Mouse (Mus musculus) gastrocnemius, postnatal 36 days (tissue): ENCODE data around the gene Kif6. TPM values are rescaled to one million over a fixed set of nuclear protein-coding genes. Genes with fewer than 3 reads are reported as not detected.

Source experiments
- DNase-seq, 2 experiments: peaks; one replicate each; pipeline ENCODE4 v3.0.0; 2022
- intact Hi-C: fragments of 180-260 bp; cut with DNase I; formaldehyde crosslinking; loops from one replicate; pipeline ENCODE4 v1.15.1; 2025
- total RNA-seq, 2 experiments: library from RNA; stranded (reverse); gene quantifications; 2 replicates each; pipeline ENCODE4 v1.2.3; 2021

The Kif6 gene
- total RNA-seq, 2 experiments from 2014 or later, result not detected

DNA sequence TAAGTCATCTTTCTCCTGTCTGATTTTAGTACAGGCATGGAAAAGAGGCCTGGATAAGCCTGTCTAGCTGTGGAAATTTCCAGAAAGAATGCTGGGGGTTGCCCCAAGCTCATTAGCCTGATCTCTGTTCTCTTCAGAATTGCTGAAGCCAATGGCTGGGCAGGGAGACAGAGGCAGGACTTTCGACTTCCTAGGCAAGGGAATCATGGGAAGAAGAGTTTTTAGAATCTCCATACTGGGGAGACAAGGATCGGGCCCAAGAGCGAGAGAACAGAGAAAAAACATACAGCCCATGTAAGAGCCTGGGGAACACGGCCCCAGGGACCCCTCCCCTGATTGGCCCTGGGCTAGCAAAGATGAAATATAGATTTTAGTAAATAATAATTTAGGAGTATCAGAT, 164.1 kb downstream of the Kif6 start:
- intact Hi-C loops, result no loop called here
- DNase-seq, result no peak

DNA sequence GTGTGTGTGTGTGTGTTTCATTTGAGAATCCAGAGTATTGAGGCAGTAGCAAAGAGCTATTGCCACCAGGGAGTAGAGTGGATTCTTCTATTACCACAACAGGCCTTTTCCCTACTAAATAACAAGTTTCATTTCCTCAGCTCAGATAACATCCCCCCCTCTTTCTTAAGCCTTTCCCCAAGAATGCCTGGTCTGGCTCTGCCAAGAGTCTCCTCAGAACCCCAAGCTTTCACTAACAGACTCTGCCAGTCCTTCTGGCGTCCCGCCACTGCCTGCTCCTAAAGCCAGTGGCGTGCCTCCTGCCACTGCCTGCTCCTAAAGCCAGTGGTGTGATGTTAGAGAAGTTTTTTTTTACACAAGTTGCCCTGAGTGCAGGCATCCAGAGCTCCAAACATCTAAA, 164.6 kb downstream of the Kif6 start:
- intact Hi-C loops, result no loop called here
- DNase-seq, result peak in 1 of 2 experiments; percentile 23

DNA sequence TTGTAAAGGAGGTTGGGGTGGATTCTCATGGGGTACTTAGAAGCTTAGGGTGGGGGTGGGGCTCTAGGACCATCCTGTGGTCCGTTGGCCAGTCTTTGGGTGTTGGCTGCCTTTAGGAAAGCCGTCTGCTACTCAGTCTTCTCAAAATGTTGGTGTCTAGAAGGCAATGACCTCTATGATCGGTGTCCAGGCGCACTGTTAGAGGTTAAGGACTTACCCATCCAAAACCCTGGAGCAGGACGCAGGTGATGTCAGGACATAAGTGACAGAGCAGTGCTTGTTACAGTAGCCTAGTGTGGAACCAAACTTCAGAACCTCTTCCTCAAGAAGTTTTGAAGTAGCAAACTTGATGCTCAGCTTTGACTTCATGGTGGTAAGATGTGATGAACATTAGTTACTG, 170.9 kb downstream of the Kif6 start:
- DNase-seq, result no peak
- intact Hi-C loops, result no loop called here

DNA sequence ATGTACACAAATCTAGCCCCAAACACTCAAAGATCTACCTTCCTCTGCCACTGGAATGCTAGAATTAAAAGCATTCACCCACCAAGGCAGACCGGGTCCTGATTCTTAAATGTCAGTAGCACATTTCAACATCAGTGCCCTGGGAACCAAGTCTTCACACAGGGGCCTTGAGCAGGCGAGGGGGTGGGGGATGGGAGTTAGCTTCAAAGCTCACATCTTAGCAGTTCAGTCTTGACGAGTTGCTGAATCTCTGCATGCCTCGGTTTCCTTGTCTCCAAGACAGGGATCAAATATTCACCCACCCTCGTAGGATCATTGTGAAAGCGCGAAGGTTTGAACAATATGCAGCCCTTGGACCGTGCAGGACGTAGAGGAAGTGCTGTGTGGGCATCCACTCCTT, 172.4 kb downstream of the Kif6 start:
- DNase-seq, result no peak
- intact Hi-C loops, result no loop called here

DNA sequence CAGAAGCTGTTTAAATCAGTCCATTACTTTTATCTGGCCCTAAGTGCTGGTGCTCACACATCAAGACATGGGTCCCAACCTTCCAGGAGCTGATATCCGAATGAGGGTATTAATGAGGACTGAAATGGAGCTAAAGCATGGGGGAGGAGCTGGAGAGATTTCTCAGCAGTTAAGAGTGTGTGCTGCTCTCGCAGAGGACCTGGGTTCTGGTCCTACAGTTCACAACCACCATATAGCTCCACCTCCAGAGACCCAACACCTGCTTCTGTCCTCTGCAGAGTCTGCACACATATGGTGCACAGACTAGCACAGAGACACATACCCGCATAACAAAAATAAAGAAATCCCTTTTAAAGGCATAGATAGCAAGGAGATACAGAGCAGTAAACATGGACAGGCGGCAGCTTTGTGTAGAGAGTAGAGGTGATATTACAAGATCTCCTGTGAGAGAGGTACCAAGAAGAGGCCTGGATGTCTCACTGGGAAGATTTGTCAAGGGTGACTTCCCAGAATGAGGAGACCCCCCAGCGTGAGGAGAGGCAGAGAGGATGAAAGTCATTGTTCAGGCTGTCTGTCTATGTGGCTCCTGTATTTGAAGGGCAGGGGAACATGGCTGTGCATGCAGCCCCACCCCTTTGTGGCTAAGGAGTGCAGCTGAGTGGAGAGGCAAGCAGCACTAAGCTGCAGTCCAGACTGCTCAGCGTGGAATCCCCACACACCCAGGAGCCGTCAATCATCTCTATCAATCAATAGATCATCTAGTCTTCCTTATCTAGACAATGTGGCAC, 173.4 kb downstream of the Kif6 start:
- DNase-seq, result no peak
- intact Hi-C loops, result no loop called here

DNA sequence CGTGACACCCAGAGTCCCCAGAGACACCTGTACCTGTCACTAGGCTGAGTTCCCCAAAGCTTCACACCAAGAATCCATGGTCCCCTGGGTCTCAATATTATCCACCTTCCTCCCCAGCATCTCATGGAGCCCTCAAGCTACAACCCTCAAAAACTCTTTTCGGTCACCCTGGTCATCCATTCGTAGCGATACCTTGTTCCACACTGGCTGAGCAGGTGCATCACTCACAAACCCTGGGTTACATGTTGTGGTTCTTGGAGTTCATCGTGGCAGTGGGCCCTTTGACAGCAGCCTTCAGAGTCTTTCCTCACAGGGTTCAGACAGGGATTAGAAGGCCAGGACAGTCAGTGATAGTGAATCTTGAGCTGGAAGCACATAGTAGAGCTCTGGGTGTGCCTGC, 176.6 kb downstream of the Kif6 start:
- no peak for DNase-seq
- intact Hi-C loops, result no loop called here

DNA sequence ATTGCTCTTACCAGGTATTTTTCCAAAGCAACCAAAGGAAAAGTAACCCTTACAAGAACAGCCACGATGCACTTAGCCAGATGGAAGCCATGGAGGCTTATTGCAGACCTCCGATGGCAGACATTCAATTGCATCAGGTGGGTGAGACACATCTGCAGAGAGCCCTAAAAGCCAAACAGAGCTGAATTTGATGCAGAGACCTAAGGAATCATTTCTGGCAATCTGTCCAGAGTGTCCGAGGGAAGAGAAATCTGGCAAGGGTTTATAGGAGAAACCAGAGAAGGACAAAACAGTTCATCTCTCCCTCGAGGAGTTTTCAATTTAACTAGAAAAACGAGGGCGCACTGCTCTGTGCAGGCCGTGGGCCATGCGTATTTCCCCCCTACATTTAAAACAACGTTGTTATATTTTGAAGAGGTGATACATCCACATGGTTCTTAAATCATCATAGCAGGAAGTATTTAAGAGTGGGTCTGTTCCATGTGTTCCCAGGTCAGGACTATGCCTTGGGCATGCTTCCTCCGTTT, 177.3 kb downstream of the Kif6 start:
- DNase-seq, result no peak
- intact Hi-C loops, result no loop called here

DNA sequence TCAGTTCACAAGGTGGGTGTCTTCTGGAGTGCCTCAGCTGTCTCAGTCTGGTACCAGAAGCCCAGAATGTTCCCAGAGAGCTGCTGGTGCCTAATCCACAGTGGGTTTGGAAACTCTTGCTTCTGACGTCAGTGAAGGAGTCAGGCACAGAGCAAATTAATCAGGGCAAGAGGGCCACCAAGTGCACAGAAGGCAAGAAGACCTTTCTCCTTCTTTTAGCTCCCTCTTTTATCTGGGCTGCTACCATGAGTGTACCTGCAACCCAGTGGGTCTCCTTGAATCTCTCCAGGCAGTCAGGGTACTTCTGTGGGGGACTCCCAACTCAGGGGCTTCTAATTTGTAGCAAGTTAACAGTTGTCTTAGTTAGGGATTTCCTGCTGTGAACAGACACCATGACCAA, 178.0 kb downstream of the Kif6 start:
- intact Hi-C loops, result no loop called here
- no peak for DNase-seq

DNA sequence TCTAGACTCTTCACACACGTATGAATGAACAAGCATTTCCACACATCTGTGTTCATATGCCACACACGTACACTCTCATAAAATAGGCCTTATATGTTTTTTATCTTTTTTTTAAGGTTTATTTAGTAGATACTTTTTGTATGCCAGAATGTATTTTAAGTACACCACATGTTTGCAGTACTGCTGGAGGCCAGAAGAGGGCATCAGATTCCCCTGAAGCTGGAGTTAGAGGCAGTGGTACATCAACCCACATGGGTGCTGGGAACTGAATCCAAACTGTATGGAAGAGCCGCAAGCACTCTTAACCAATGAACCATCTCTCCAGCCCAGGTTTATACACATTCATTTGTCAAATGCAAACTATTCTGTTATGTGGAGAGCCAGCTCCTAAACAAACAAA, 179.0 kb downstream of the Kif6 start:
- no peak for DNase-seq
- intact Hi-C loops, result no loop called here

DNA sequence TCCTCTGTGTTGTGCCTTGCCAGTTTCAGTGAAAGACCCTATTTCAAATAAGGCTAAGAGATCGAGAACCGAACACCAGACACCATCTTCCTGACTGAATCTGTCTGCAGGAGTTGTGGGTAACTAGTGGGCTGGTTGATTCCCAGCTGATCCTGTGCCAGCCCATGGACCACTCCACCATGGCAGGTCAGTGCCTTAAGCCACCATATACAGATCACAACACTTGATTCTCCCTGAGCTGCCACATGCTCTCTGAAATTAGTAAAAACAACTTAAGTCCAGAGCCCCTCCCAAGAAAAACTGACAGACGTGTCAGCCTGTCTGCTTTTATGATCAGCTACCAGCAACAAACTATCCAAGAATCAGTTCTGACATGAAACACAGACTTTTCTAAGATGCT, 180.3 kb downstream of the Kif6 start:
- no peak for DNase-seq
- intact Hi-C loops, result no loop called here

DNA sequence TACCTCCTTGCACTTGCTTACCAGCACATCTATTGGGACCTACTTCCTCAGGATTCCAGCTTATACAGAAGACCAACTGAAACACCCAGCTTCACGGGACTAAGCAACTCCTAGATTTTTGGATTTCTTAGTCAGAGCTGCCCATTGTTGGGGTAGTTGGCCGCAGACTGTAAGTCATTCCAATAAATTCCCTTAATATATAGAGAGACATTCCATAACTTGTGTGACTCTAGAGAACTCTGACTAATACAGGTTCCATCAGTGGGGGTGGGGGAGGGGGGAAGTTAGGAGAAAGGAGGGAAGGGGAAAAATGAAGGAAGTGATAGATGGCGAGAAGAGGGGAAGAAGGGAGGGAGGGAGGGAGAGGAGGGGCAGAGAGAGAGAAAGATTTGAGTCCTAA, 181.2 kb downstream of the Kif6 start:
- DNase-seq, result no peak
- intact Hi-C loops, result no loop called here

DNA sequence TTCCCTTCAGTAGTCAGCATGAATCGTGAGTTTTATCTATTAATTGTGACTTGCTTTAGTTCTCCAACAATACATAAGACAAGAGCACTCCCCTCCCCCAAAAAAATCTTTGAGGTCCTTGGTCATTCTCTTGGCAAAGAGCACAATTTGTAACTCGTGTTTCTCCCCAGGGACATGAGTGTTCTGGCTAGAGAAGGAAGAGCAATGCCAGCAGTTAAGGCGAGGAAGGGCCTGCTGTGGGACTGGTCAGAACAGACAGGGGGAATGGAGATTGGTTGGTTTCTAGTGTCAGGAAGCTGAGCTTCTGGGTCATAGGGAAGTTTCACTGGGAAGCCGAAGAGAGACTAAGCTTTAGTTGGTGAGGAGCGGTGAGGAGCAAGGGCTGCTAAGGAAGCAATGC, 184.2 kb downstream of the Kif6 start:
- intact Hi-C loops, result no loop called here
- DNase-seq, result no peak

DNA sequence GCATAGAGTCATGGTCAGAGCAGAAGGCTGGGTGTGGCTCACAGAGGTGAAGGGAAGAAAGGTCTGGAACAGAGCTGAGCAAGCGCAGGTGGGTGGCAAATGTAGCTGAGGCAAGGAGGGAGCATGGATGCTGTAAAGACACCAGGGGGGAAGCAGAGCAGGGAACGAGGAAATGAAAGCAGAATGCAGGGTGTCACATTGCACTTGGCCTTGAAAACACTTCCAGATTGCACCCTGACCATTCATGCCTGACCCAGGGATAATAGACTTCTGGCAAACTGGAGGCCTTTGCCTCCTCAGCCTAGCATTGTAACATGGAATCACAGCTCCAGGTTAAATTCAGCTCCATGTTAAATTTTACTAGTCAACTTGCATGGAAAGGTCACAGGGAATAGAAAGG, 185.2 kb downstream of the Kif6 start:
- DNase-seq, result no peak
- intact Hi-C loops, result no loop called here

DNA sequence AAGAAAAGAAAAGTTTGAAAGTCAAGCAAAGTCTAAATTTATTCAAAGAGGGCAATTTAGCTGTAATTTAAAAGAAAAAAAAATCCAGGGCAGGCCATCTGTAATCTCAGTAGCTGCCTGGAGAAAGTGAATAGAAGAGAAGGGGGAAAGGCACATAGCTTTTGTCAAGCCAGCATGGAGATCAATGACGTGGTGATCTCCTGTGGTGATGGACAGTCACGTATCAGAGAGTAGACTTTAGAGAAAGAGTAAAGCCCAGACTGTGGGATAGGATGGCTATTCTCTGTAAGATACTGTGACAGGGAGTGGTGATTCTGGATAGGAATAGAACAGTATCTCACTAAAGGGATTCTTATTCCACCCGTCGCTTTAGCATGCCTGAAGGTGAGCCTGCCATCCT, 192.5 kb downstream of the Kif6 start:
- no peak for DNase-seq
- intact Hi-C loops, result no loop called here

DNA sequence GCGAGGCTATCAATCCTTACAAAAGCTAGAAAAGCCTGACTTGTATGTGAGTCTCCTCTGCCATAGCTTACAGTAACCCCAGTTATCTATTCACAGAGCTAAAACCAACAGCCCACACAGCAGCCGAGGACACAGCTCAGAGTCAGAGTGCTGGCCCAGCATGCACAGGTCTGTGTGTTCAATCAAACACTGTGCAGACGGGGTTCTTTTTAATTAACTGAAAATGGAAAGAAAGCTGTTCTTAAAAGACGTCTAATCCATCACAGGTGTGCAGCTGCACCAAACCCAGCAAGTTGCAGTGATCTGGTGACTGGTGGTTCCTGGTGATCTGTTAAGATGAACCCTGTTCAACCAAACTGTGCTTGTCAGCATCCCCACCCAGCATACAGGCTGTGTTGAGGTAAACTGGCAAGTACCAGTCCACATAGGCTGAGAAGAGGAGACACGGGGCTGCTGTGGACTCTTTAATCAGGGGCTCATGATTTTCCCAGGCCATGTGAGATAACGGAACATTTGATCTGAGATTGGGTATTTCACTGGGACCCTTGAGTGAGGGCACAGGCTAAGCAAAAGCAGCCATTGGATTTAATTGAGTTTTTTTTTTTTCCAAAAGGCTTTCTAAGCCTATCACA, 193.9 kb downstream of the Kif6 start:
- DNase-seq, result no peak
- intact Hi-C loops, result no loop called here

DNA sequence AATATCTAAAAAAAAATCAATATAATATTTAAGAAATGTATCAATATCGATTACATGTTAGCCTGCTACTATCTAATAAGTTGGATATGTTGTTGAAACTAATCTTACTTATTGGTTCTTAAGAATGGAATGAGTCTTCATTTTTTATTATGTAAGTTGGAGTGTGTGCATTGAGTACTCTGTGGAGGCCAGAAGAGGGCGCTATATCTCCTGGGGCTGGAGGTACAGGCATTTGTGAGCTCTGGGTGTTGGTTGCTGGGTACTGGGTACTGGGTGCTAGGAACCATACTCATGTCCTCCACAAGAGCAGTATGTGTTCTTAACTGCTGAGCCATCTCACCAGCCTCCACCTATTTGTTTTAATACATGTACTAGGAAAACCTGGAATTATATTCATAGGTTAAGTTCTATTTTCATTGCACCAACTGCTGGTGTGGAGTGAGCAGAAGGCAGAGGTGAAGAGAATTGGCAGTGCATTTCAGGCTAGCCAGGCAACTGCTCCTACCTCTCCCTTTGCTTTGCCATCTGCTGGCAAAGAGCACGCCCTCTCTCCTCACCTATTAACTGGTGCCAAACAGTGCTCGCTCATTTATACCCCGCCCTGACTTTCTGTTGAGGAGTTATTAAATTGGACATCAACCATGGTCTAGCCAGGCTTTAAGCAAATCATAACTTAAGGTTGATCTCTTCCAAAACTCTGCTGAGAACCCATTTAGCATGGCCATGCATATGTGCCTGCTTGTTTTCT, 199.1 kb downstream of the Kif6 start:
- intact Hi-C loops, result no loop called here
- no peak for DNase-seq

DNA sequence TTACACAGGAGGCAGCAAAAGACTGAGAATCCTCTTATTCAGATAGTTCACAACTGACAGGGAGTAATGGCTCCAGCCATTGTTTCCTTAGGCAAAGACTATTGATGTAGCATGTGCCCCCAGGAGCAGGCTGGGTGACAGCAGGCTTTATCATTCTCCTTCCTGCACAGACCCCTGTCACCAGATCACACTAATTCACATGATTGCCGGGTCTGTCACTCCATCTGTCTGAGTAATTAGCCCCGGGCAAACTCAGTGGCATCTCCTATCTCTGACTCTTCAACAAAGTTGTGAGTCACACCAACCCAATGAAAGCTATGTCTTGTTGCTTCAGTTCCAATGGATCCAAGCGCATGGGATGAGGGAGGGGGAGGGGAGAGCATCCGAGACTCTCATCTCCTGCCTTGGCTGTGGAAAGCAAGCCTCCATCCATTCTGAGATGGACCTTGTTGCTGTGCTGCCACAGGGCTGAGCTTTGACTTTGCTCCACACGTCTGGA, 201.2 kb downstream of the Kif6 start:
- no peak for DNase-seq
- intact Hi-C loops, result no loop called here

DNA sequence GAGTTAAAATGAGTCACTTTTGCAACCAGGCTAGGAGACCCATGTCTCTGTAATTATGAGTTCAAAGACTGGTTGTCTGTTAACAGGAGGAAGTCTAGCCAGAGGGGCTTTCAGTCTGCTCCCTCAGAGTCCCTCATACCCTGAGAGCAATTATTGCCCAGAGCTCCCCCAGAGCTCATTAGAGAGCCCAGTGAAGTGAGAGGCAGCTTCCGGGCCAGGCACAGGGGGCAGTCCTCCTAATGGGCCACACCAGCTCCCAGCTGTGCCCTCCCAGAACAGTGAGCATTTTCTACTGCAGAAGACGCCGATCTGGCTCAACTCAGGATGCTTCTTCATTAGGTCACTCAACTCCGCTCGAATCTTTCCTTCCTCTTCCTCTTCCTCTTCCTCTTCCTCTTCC, 201.8 kb downstream of the Kif6 start:
- DNase-seq, result no peak
- intact Hi-C loops, result no loop called here

DNA sequence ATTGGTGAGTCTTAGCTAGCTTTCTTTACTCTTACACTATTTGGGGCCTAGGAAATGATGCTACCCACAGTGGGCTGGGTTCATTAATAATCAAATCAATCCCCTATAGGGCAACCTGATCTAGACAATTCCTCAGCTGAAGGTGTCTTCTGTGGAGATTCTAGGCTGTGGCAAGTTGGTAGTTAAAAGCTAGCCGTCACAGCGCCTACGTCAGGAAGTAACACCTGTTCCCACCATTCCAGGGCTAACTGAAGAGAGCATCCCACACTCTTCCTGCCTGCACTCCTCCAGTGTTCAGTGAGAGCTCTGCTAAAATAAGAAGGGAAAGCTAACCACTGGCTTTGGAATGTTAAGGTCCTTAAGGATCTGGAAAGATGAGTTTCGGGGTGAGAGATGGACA, 205.3 kb downstream of the Kif6 start:
- DNase-seq, result no peak

DNA sequence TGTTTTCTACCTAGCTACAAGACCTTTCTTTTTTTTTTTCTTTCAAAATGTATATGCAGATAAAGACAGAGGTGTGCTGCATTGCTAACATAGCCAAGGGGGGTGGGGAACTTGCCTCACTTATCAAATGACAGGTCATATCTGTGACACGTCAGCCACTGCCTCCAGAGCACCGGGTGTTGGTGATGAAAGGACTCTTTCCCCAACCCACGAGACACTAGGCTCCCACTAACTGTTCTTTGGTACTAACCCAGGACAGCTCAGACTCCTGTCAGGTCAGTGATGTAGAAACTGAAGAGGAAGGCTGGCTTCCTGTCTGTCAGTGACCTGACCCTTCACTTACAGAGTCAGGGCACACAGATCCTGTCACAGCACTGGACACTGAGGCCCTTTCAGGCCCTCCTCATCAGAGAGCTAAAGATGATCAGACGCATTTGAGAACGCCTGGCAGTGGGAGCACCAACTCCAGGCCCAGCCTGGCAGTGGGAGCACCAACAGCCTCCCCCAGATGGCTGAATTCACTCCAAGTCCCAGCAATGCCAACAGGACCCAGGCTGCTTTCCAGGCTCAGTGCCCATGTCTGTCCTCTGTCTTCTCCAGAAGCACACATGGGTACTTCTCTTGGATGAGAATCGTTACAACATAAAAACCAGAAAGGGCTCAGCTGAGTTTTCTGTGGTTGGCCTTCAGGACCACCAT, 209.4 kb downstream of the Kif6 start:
- intact Hi-C loops, result no loop called here
- DNase-seq, result no peak

More for the DNA sequence above, 205.3 kb downstream of the Kif6 start:
- intact Hi-C loops, result no loop called here
